Mouse (Mus musculus) G1E (cell line): ENCODE results near the gene Tut7.

Experiments used
- CTCF ChIP-seq: IDR thresholded peaks from 2 replicates; pipeline ENCODE4 v1.5.1; 2012; ENCODE audit warnings: low read depth, low read length, inconsistent platforms, mixed read lengths
- GATA1 ChIP-seq: IDR thresholded peaks from 2 replicates; pipeline ENCODE4 v1.6.1; 2012; ENCODE audit warnings: borderline replicate concordance, low read length, inconsistent platforms, mixed read lengths
- GATA2 ChIP-seq: IDR thresholded peaks from 2 replicates; pipeline ENCODE4 v1.6.1; 2012; ENCODE audit warnings: low read depth, low read length, inconsistent platforms, borderline replicate concordance
- TAL1 ChIP-seq: conservative IDR thresholded peaks from 2 replicates; pipeline ENCODE4 v1.6.1; 2012; ENCODE audit warnings: low read depth, low read length, inconsistent platforms, mixed read lengths

DNA sequence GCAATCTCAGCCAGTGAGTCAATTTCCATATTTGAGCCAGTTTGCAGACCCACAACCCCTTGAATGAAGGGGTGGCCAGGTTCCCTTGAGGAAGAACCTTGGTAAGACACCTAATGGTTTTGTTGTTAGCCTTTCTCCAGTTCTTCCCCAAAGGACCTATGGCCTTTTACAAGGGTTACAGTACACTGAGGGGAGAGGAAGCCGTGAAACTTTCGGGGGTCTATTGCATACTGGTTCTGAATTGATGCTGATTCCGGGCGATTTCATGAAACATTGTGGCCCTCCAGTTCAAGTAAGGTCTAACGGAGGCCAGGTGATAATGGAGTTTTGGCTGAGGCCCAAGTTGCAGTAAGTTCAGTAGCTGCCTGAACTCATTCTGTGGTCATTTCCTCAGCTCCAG is 21.7 kb upstream of the Tut7 start:
- TF ChIP-seq CTCF: no peak
- TF ChIP-seq GATA1: no peak
- TF ChIP-seq TAL1: no peak
- no peak for TF ChIP-seq GATA2
